Mouse (Mus musculus) stomach, embryonic 15.5 days (tissue): ENCODE data around the gene Crtc1. TPM values are rescaled to one million over a fixed set of nuclear protein-coding genes. Genes with fewer than 3 reads are reported as not detected.

Experiments
- ATAC-seq: fragments of 200-750 bp; cut with Nextera tagmentation; 2 replicates; pipeline ENCODE4 v1.8.0; 2017; ENCODE audit warnings: low read depth, moderate number of reproducible peaks, moderate TSS enrichment; ENCODE audit not compliant: insufficient read depth, low FRiP score
- H3K27ac ChIP-seq: fragments of 300-500 bp; sonication (generic); 2 replicates; pipeline ENCODE4 v1.5.1; 2015; ENCODE audit warnings: mild to moderate bottlenecking, inconsistent platforms
- H3K27me3 ChIP-seq: fragments of 300-500 bp; sonication (generic); replicated peaks from 2 replicates; pipeline ENCODE4 v1.6.1; 2015; ENCODE audit warnings: inconsistent platforms
- H3K36me3 ChIP-seq: fragments of 300-500 bp; sonication (generic); 2 replicates; pipeline ENCODE4 v1.6.1; 2015; ENCODE audit warnings: inconsistent platforms
- H3K4me1 ChIP-seq: fragments of 300-500 bp; sonication (generic); 2 replicates; pipeline ENCODE4 v1.6.1; 2015; ENCODE audit warnings: inconsistent platforms
- H3K4me2 ChIP-seq: fragments of 300-500 bp; sonication (generic); 2 replicates; pipeline ENCODE4 v1.6.1; 2015; ENCODE audit warnings: mild to moderate bottlenecking, inconsistent platforms
- H3K4me3 ChIP-seq: fragments of 300-500 bp; sonication (generic); replicated peaks from 2 replicates; pipeline ENCODE4 v1.5.1; 2015; ENCODE audit warnings: inconsistent platforms
- H3K9ac ChIP-seq: fragments of 300-500 bp; sonication (generic); 2 replicates; pipeline ENCODE4 v1.6.1; 2015; ENCODE audit warnings: inconsistent platforms
- H3K9me3 ChIP-seq: fragments of 300-500 bp; sonication (generic); 2 replicates; pipeline ENCODE4 v1.6.1; 2016; ENCODE audit warnings: inconsistent platforms
- WGBS: fragments of 180-500 bp; shearing (Covaris S2); methylation state at CpG from one replicate; pipeline ENCODE4 v1.1.7; 2015; 5-methylcytosine and 5-hydroxymethylcytosine counted together
- polyA plus RNA-seq: library from polyadenylated mRNA; unstranded; fragments of >200 nt; fragmentation: Nextera tagmentation; extraction: Ambion mirVana; gene quantifications from 2 replicates; pipeline ENCODE4 v1.2.1, GENCODE M21; 2015

Crtc1 gene
- polyA plus RNA-seq, 1 experiment from 2014 or later: 15.4 TPM

- no peak overlapping the region for H3K27ac ChIP-seq
- H3K9me3 ChIP-seq: no peaks in the 10 kb centered on the region
- peaks cover 17% of the 10 kb centered on the region for H3K4me1 ChIP-seq
- 51% methylated on average over 3 of the region's 3 CpGs for WGBS
- no peaks in the 10 kb centered on the region for H3K27me3 ChIP-seq
- H3K4me2 ChIP-seq: peak overlapping the region; percentile 78
- ATAC-seq: no peak
- peak overlapping the region; percentile 59; the same call in 1 of the 2 replicates for H3K4me3 ChIP-seq
- no peaks in the 10 kb centered on the region for H3K36me3 ChIP-seq
- no peak overlapping the region for H3K9ac ChIP-seq
These were observed 867 bp upstream of the Crtc1 start for GRCm38 (mm10) chr8:70440246-70440645.

- peak overlapping the region; percentile 78 for H3K4me2 ChIP-seq
These were observed 435 bp upstream of the Crtc1 start for GRCm38 (mm10) chr8:70439848-70440179.

GRCm38 (mm10) chr8:70438423-70438822 is 956 bp downstream of the Crtc1 start:
- no peak for ATAC-seq
- peaks cover 17% of the 10 kb centered on the region for H3K4me1 ChIP-seq
- H3K4me2 ChIP-seq: peak overlapping the region; percentile 79
- H3K9ac ChIP-seq: no peak overlapping the region
- no peaks in the 10 kb centered on the region for H3K27me3 ChIP-seq
- H3K36me3 ChIP-seq: no peaks in the 10 kb centered on the region
- 76% methylated on average over 2 of the region's 2 CpGs for WGBS
- no peak overlapping the region for H3K27ac ChIP-seq
- H3K9me3 ChIP-seq: no peaks in the 10 kb centered on the region
- peak overlapping the region; percentile 59; the same call in 1 of the 2 replicates for H3K4me3 ChIP-seq

More at GRCm38 (mm10) chr8:70439848-70440179, 435 bp upstream of the Crtc1 start:
- Histone ChIP-seq H3K4me3 (peak overlapping the region; percentile 59), H3K4me1 (peaks cover 17% of the 10 kb centered on the region), H3K9me3 (no peaks in the 10 kb centered on the region), H3K9ac (peak overlapping the region; percentile 13; the same call in 1 of the 2 replicates), H3K27ac (peak overlapping the region; percentile 49; the same call in 1 of the 2 replicates), H3K27me3 (no peaks in the 10 kb centered on the region), H3K36me3 (no peaks in the 10 kb centered on the region)
- WGBS: 2% methylated on average over 6 of the region's 7 CpGs
- no peak for ATAC-seq

GRCm38 (mm10) chr8:70435156-70435555 is 4.2 kb downstream of the Crtc1 start:
- WGBS: 93% methylated on average over 5 of the region's 5 CpGs
- no peaks in the 10 kb centered on the region for H3K27me3 ChIP-seq
- H3K9ac ChIP-seq: no peak overlapping the region
- ATAC-seq: no peak
- H3K36me3 ChIP-seq: no peaks in the 10 kb centered on the region
- H3K4me1 ChIP-seq: peaks cover 17% of the 10 kb centered on the region
- H3K9me3 ChIP-seq: no peaks in the 10 kb centered on the region
- H3K27ac ChIP-seq: no peak overlapping the region
- H3K4me2 ChIP-seq: no peak overlapping the region
- no peak overlapping the region for H3K4me3 ChIP-seq

- Histone ChIP-seq H3K4me1 (0 out of 2 replicates have a peak, but pooled peaks cover 2% of the 10 kb centered on the region), H3K9ac (no peak overlapping the region), H3K4me2 (no peak overlapping the region), H3K9me3 (no peaks in the 10 kb centered on the region), H3K27ac (no peak overlapping the region), H3K36me3 (no peaks in the 10 kb centered on the region), H3K4me3 (no peak overlapping the region), H3K27me3 (no peaks in the 10 kb centered on the region)
- WGBS: 37% methylated on average over 4 of the region's 4 CpGs
- no peak; the same call in 1 of the 2 replicates for ATAC-seq
These were observed 6.3 kb downstream of the Crtc1 start for GRCm38 (mm10) chr8:70432991-70433536.

GRCm38 (mm10) chr8:70431213-70431612 is 8.2 kb downstream of the Crtc1 start:
- no peak for ATAC-seq
- 93% methylated on average over 4 of the region's 4 CpGs for WGBS
- H3K9me3 ChIP-seq: no peaks in the 10 kb centered on the region
- H3K27ac ChIP-seq: no peak overlapping the region
- H3K4me1 ChIP-seq: no peaks in the 10 kb centered on the region
- H3K27me3 ChIP-seq: no peaks in the 10 kb centered on the region
- H3K4me3 ChIP-seq: no peak overlapping the region
- H3K4me2 ChIP-seq: no peak overlapping the region
- no peak overlapping the region for H3K9ac ChIP-seq
- H3K36me3 ChIP-seq: no peaks in the 10 kb centered on the region

GRCm38 (mm10) chr8:70426300-70426907 is 13.0 kb downstream of the Crtc1 start:
- H3K27ac ChIP-seq: no peak overlapping the region
- no peak overlapping the region for H3K4me2 ChIP-seq
- WGBS: 85% methylated on average over 2 of the region's 2 CpGs

GRCm38 (mm10) chr8:70422722-70423121 is 16.7 kb downstream of the Crtc1 start:
- no peak overlapping the region for H3K4me3 ChIP-seq
- peaks cover 22% of the 10 kb centered on the region for H3K4me1 ChIP-seq
- no peaks in the 10 kb centered on the region for H3K27me3 ChIP-seq
- H3K27ac ChIP-seq: no peak overlapping the region
- ATAC-seq: no peak
- 69% methylated on average over 2 of the region's 2 CpGs for WGBS
- no peak overlapping the region for H3K4me2 ChIP-seq
- no peak overlapping the region for H3K9ac ChIP-seq
- no peaks in the 10 kb centered on the region for H3K9me3 ChIP-seq
- H3K36me3 ChIP-seq: no peaks in the 10 kb centered on the region

More at GRCm38 (mm10) chr8:70426300-70426907, 13.0 kb downstream of the Crtc1 start:
- no peak for ATAC-seq
- Histone ChIP-seq H3K36me3 (no peaks in the 10 kb centered on the region), H3K27me3 (no peaks in the 10 kb centered on the region), H3K9ac (no peak overlapping the region), H3K4me3 (no peak overlapping the region), H3K4me1 (no peaks in the 10 kb centered on the region), H3K9me3 (no peaks in the 10 kb centered on the region)

- no peak overlapping the region for H3K4me2 ChIP-seq
- peaks cover 31% of the 10 kb centered on the region for H3K4me1 ChIP-seq
- H3K4me3 ChIP-seq: no peak overlapping the region
- no peaks in the 10 kb centered on the region for H3K27me3 ChIP-seq
- 65% methylated on average over 18 of the region's 18 CpGs for WGBS
- H3K36me3 ChIP-seq: no peaks in the 10 kb centered on the region
- no peaks in the 10 kb centered on the region for H3K9me3 ChIP-seq
- no peak overlapping the region for H3K27ac ChIP-seq
- no peak overlapping the region for H3K9ac ChIP-seq
- ATAC-seq: no peak
These were observed 17.9 kb downstream of the Crtc1 start for GRCm38 (mm10) chr8:70421349-70422104.

GRCm38 (mm10) chr8:70419879-70420643 is 19.3 kb downstream of the Crtc1 start:
- ATAC-seq: no peak
- Histone ChIP-seq H3K4me3 (no peak overlapping the region), H3K4me2 (no peak overlapping the region), H3K27me3 (no peaks in the 10 kb centered on the region), H3K9ac (no peak overlapping the region), H3K36me3 (no peaks in the 10 kb centered on the region), H3K27ac (no peak overlapping the region), H3K9me3 (no peaks in the 10 kb centered on the region), H3K4me1 (peaks cover 41% of the 10 kb centered on the region)
- 79% methylated on average over 11 of the region's 11 CpGs for WGBS

GRCm38 (mm10) chr8:70418954-70419353 is 20.4 kb downstream of the Crtc1 start:
- Histone ChIP-seq H3K27me3 (no peaks in the 10 kb centered on the region), H3K4me2 (0 out of 2 replicates have a peak overlapping the region, but pooled peaks have one; percentile 1), H3K4me1 (peaks cover 41% of the 10 kb centered on the region), H3K27ac (peak overlapping the region; percentile 35; the same call in 1 of the 2 replicates), H3K9ac (no peak overlapping the region), H3K4me3 (no peak overlapping the region), H3K9me3 (no peaks in the 10 kb centered on the region), H3K36me3 (no peaks in the 10 kb centered on the region)
- 22% methylated on average over 14 of the region's 14 CpGs for whole genome bisulfite sequencing
- ATAC-seq: peak; percentile 50
